Mouse (Mus musculus) kidney, adult 2 months (tissue): ENCODE data around the gene Lbp. TPM values are rescaled to one million over a fixed set of nuclear protein-coding genes. Genes with fewer than 3 reads are reported as not detected.

Source experiments
- DNase-seq: peaks from one replicate; pipeline ENCODE4 v3.0.0; 2021
- H3K27ac ChIP-seq: fragments of 200-500 bp; 2 replicates; pipeline ENCODE4 v1.5.1; 2012; ENCODE audit warnings: low read depth, low read length, control low read depth, inconsistent platforms; ENCODE audit not compliant: insufficient read depth
- H3K27me3 ChIP-seq: fragments of 200-500 bp; replicated peaks from 2 replicates; pipeline ENCODE4 v1.6.1; 2012; ENCODE audit warnings: mild to moderate bottlenecking, moderate library complexity, low read length, inconsistent platforms; ENCODE audit not compliant: control insufficient read depth, insufficient read depth
- H3K36me3 ChIP-seq: fragments of 200-500 bp; 2 replicates; pipeline ENCODE4 v1.6.1; 2012; ENCODE audit warnings: mild to moderate bottlenecking, moderate library complexity, low read length, inconsistent platforms; ENCODE audit not compliant: control insufficient read depth, insufficient read depth
- H3K4me1 ChIP-seq: fragments of 200-500 bp; 2 replicates; pipeline ENCODE4 v1.6.1; 2011; ENCODE audit warnings: low read length; ENCODE audit not compliant: control insufficient read depth, insufficient read depth
- H3K4me3 ChIP-seq: fragments of 200-500 bp; 2 replicates; pipeline ENCODE4 v1.5.1; 2011; ENCODE audit warnings: mild to moderate bottlenecking, low read depth, low read length, control low read depth; ENCODE audit not compliant: insufficient read depth
- CTCF ChIP-seq: fragments of 200-500 bp; conservative IDR thresholded peaks from 2 replicates; pipeline ENCODE4 v1.5.1; 2011; ENCODE audit warnings: low read depth, mild to moderate bottlenecking, control low read depth, low read length, moderate library complexity, mixed read lengths; ENCODE audit not compliant: insufficient read depth, insufficient read length
- POLR2A ChIP-seq: fragments of 200-500 bp; IDR thresholded peaks from one replicate; pipeline ENCODE4 v1.6.1; 2011; ENCODE audit warnings: low read depth, low read length, control low read depth
- WGBS: fragments of 180-500 bp; shearing (Covaris S2); methylation state at CpG from one replicate; pipeline ENCODE4 v1.1.7; 2018; 5-methylcytosine and 5-hydroxymethylcytosine counted together
- polyA plus RNA-seq: library from polyadenylated mRNA; depleted of rRNA; stranded (reverse); fragments of >200 nt; gene quantifications from 2 replicates; pipeline ENCODE4 v1.2.3, GENCODE M21; 2012

The Lbp gene
- polyA plus RNA-seq, 1 experiment, result 19.8 TPM

DNA sequence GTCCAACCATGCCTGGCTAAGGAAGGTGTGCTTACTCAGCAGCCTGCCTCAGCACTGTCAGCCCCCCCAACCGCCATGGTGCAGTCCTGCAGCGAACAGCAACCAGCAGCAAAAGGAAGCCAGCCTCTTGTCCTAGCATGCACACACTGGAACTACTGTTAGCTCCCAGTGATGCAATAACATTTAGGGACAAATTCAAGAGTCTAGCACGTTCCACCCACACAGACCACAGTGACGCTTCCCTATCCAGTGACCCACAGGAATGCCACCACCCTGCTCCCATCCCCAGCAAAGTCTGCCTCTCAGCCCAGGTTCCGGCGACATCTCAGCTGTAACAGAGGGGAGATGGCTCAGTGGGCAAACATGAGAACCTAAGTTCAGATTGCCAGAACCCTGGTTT is 40.2 kb downstream of the Lbp start:
- Histone ChIP-seq H3K4me3 (no peak overlapping the region), H3K27ac (no peak overlapping the region), H3K36me3 (no peaks in the 10 kb centered on the region), H3K4me1 (no peaks in the 10 kb centered on the region), H3K27me3 (no peaks in the 10 kb centered on the region)
- 56% methylated on average over 6 of the region's 6 CpGs for WGBS
- TF ChIP-seq POLR2A, result no peak
- no peak for TF ChIP-seq CTCF
- no peak for DNase-seq

GRCm38 (mm10) chr2:158347868-158348267 is 41.6 kb downstream of the Lbp start:
- Histone ChIP-seq H3K27ac (no peak overlapping the region), H3K4me3 (no peak overlapping the region), H3K27me3 (no peaks in the 10 kb centered on the region), H3K4me1 (no peaks in the 10 kb centered on the region), H3K36me3 (no peaks in the 10 kb centered on the region)
- peak; percentile 72 for DNase-seq
- under 1% methylated on average over 6 of the region's 6 CpGs for WGBS
- TF ChIP-seq CTCF (peak; percentile 92), POLR2A (no peak)

DNA sequence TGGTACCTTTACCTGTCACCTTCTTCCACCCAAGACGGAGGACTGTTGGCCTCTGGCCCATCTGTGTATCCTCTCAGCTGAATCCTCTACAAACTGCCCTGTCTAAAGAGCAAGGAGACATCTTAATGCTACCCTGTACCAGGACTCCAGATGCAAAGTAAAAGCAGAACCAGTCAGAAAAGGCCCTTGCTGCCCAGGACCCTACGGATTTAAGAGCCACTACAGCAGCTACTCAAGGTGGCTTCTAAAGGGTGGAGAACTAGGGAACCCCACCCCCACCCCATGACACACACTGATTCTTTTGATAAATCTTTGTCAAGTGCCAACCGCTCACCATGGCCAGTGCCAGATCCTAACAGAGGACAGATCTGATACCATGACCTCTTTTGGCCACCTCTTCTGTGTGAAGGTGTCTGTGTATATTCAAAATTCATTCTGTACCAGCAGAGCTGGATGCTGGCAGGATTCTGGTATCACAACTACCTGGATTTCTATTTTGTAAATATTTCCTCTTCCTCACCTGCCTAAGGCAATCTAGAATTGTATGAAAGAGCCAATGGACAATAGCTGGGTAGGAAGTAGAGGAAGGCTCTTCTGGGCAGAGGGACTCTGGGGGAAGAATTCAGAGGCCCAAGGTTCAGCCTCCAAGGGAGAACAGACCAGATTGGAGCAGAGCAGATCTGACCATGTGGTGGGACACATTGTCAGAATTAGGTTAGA is 46.7 kb downstream of the Lbp start:
- Histone ChIP-seq H3K4me3 (no peak overlapping the region), H3K27ac (no peak overlapping the region), H3K4me1 (no peaks in the 10 kb centered on the region), H3K36me3 (no peaks in the 10 kb centered on the region; the same call in 1 of the 2 replicates), H3K27me3 (no peaks in the 10 kb centered on the region)
- WGBS, result 81% methylated on average over 3 of the region's 3 CpGs
- DNase-seq, result no peak
- TF ChIP-seq CTCF (no peak), POLR2A (no peak)

DNA sequence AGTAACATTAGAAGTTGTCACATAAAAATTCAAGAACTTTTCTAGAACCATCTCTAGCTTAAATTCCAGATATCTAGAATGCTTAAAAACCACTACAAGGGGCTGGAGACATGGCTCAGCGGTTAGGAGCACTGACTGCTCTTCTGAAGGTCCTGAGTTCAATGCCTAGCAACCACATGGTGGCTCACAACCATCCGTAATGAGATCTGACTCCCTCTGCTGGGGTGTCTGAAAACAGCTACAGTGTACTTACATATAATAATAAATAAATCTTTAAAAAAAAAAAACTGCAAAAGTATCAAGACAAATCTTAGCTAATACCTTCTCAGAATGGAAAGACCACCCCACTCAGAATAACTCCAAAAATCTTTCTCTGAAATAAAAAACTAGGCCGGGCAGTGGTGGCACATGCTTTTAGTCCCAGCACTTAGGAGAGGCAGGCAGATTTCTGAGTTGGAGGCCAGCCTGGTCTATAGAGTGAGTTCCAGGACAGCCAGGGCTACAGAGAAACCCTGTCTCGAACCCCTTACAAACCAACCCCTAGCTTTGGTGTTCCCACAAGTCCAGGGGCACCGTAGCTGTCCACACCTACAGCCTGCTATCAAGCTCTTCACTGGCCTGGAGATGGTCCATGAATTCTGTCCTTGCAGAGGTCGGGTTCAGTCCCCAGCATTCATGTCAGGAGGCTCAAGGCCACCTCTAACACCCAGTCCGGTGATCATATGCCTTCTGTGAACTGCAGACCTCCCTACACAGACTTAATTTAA is 48.2 kb downstream of the Lbp start:
- no peak overlapping the region for H3K4me3 ChIP-seq
- no peaks in the 10 kb centered on the region; the same call in 1 of the 2 replicates for H3K36me3 ChIP-seq
- no peaks in the 10 kb centered on the region for H3K27me3 ChIP-seq
- DNase-seq, result no peak
- WGBS, result 78% methylated on average over 7 of the region's 7 CpGs
- H3K27ac ChIP-seq, result no peak overlapping the region
- H3K4me1 ChIP-seq, result no peaks in the 10 kb centered on the region
- no peak for TF ChIP-seq POLR2A
- no peak for TF ChIP-seq CTCF

DNA sequence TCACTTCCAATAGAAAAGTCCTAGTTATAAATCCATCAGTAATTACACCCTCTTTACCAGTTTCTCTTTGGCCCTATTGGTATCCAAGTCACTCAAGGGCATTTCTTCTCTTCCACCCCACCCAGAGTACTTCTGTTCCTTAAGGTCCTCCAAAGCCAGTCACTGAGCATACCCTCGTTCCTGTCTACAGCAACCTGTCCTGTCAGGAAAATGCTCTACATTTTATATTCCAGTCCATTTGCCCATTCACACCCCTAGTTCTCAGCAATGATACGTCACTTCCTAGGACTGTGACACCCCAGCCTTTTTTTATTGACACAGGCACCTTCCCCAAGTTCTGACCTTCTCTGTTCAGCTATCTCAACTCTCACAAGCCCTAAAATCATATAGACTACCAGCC is 48.9 kb downstream of the Lbp start:
- Histone ChIP-seq H3K27me3 (no peaks in the 10 kb centered on the region), H3K36me3 (no peaks in the 10 kb centered on the region; the same call in 1 of the 2 replicates), H3K27ac (no peak overlapping the region), H3K4me1 (no peaks in the 10 kb centered on the region; the same call in 1 of the 2 replicates), H3K4me3 (no peak overlapping the region)
- DNase-seq, result no peak
- WGBS, result 93% methylated on average over 2 of the region's 2 CpGs
- TF ChIP-seq POLR2A, result no peak

- H3K4me1 ChIP-seq, result no peaks in the 10 kb centered on the region; the same call in 1 of the 2 replicates
- no peaks in the 10 kb centered on the region; the same call in 1 of the 2 replicates for H3K36me3 ChIP-seq
- H3K27ac ChIP-seq, result no peak overlapping the region
- 79% methylated on average over 5 of the region's 5 CpGs for WGBS
- TF ChIP-seq POLR2A, result no peak
- TF ChIP-seq CTCF, result no peak
- no peak overlapping the region for H3K4me3 ChIP-seq
- no peaks in the 10 kb centered on the region for H3K27me3 ChIP-seq
- no peak for DNase-seq
Measured at GRCm38 (mm10) chr2:158356121-158356520, 49.8 kb downstream of the Lbp start.

DNA sequence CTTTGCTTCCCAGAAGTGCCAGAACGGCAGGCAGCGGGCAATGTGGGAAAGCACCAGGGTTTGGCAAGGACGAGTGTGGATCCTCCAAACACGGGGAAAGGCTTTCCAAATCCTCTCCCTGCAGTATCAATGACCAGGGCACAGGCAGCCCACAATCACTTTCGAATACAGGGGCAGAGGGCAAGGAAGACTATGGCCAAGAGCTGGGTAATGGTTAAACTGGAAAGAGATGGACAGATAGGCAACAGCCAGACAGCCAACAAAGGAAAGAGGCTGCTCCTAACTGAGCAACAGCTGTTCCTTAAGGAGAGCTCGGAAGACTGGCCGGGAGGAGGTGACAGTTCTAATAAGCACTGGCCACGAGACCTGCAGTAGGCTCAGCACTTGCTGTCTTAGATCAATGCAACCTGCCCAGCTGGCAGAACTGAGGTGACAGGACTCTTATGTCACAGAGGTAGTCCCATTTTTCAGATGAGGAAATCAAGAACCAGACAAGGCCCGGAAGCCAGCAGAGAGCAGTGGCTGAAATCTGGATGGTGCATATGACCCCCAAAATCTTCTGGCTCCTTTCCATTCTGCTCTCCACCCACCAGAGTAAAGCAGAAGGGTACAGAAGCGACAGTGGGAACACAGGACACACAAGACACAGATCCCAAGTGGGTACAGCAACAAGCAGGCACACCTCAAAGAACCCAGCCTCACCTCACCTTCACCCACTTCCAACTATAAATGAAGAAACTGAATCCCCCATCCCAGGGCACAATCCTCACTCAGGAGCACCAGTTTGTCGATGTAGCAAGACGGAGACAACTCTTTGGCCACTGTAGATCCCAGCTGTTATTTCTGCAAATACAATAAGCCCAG is 53.7 kb downstream of the Lbp start:
- TF ChIP-seq POLR2A (no peak), CTCF (no peak)
- DNase-seq, result peak; percentile 66
- Histone ChIP-seq H3K36me3 (no peaks in the 10 kb centered on the region; the same call in 1 of the 2 replicates), H3K4me3 (peak overlapping the region; percentile 81), H3K27ac (no peak overlapping the region), H3K27me3 (no peaks in the 10 kb centered on the region), H3K4me1 (peaks cover 8% of the 10 kb centered on the region)
- 43% methylated on average over 12 of the region's 12 CpGs for WGBS
